Mouse (Mus musculus) ES-E14 (cell line): ENCODE data around the gene Gpr107. TPM values are rescaled to one million over a fixed set of nuclear protein-coding genes. Genes with fewer than 3 reads are reported as not detected.

Experiments used
- DNase-seq: peaks from one replicate; pipeline ENCODE4 v3.0.0-alpha.2; 2013; ENCODE audit warnings: low read depth, low spot score
- H3K27ac ChIP-seq: 2 replicates; pipeline ENCODE4 v1.5.1; 2012; ENCODE audit warnings: low read depth, mild to moderate bottlenecking, low read length, moderate library complexity, mixed read lengths; ENCODE audit not compliant: poor library complexity, insufficient read depth, severe bottlenecking
- H3K36me3 ChIP-seq: 2 replicates; pipeline ENCODE4 v1.6.1; 2012; ENCODE audit warnings: mild to moderate bottlenecking, low read length, moderate library complexity, mixed read lengths; ENCODE audit not compliant: control insufficient read depth, poor library complexity, insufficient read depth, severe bottlenecking
- H3K4me1 ChIP-seq, 2 experiments: fragments of 150-350 bp in 1 of 2; sonication (generic) in 1 of 2; 2 replicates each; pipeline ENCODE4 v1.6.1; 2012; ENCODE audit warnings: low read length in 2 of 2, mild to moderate bottlenecking in 1 of 2, mixed read lengths in 1 of 2; ENCODE audit not compliant: control insufficient read depth in 2 of 2, insufficient read depth in 2 of 2, poor library complexity in 1 of 2
- H3K4me3 ChIP-seq, 2 experiments: fragments of 150-350 bp in 1 of 2; sonication (generic) in 1 of 2; 2 replicates each; pipeline ENCODE4 v1.5.1; 2012; ENCODE audit warnings: low read length in 2 of 2, low read depth in 1 of 2, mild to moderate bottlenecking in 1 of 2, mixed read lengths in 1 of 2; ENCODE audit not compliant: insufficient read depth in 1 of 2, poor library complexity in 1 of 2, severe bottlenecking in 1 of 2
- H3K9ac ChIP-seq: 2 replicates; pipeline ENCODE4 v1.6.1; 2012; ENCODE audit warnings: low read depth, mild to moderate bottlenecking, low read length, mixed read lengths; ENCODE audit not compliant: poor library complexity, insufficient read depth, severe bottlenecking
- H3K9me3 ChIP-seq: fragments of 150-350 bp; sonication (generic); 2 replicates; pipeline ENCODE4 v1.6.1; 2012; ENCODE audit warnings: low read depth, mild to moderate bottlenecking, low read length; ENCODE audit not compliant: control insufficient read depth, insufficient read depth
- CHD2 ChIP-seq: IDR thresholded peaks from 2 replicates; pipeline ENCODE4 v1.6.1; 2014; ENCODE audit warnings: mild to moderate bottlenecking, low read depth, low read length, inconsistent platforms
- HCFC1 ChIP-seq: IDR thresholded peaks from 2 replicates; pipeline ENCODE4 v1.6.1; 2012; ENCODE audit warnings: low read length, inconsistent platforms, borderline replicate concordance; ENCODE audit not compliant: insufficient read depth
- MAFK ChIP-seq: IDR thresholded peaks from 2 replicates; pipeline ENCODE4 v1.6.1; 2014; ENCODE audit warnings: mild to moderate bottlenecking, low read depth, low read length, inconsistent platforms; ENCODE audit not compliant: insufficient read depth
- ZC3H11A ChIP-seq: IDR thresholded peaks from 2 replicates; pipeline ENCODE4 v1.6.1; 2012; ENCODE audit warnings: low read depth, mild to moderate bottlenecking, inconsistent platforms, low read length, borderline replicate concordance
- ZNF384 ChIP-seq: IDR thresholded peaks from 2 replicates; pipeline ENCODE4 v1.6.1; 2012; ENCODE audit warnings: low read depth, low read length, inconsistent platforms
- in situ Hi-C, 2 experiments: fragments of 600-800 bp; cut with MboI; formaldehyde crosslinking; loops; one replicate each; pipeline ENCODE4 v1.15.1; 2025; ENCODE audit warnings: low sequenced_read_pairs in 2 of 2, inconsistent platforms in 1 of 2; ENCODE audit not compliant: unreplicated experiment in 2 of 2
- total RNA-seq: library from RNA; depleted of rRNA; stranded (reverse); fragments of 300-350 nt; gene quantifications from 2 replicates; pipeline ENCODE4 v1.2.3, GENCODE M21; 2012

Gene Gpr107
- total RNA-seq, 1 experiment, result 111 TPM

DNA sequence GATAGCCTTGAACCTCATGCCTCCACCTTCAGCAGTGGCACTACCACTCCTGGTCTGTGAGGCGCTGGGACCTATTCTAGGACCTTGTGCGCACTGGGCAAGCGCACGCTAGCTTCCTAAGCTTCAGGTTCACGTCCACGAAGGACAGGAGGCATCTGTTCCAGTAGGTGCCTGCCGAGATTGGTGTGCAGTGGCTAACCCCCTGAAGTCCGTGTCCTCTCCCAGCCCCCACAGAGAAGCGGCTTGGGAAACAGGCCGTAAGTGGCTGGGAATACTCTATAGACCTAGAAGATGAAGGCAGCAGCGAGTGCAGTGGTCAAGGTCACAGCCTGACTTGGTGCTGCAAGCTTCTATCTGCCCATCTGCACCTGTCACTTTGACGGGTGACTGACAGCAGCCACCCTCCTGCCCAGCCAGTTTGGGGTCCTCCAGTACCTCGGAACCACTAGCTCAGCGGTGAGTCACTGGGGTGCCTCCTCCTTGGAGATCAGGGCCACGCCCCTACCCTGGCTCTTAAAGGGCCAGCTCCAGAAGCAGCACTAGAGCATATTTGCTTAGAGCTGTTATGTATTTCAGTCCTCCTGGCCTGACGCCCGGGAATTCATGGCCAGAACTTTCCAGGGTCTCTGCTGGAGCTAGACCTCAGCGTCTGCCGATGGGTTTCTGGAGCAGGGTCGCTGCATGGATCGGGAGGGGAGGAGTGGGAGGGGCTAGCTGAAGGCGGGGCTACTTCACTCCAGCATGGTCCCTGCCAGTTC lies 106.7 kb downstream of the Gpr107 start:
- H3K27ac ChIP-seq, result no peak overlapping the region
- in situ Hi-C loops, result no loop called here
- no peaks in the 10 kb centered on the region for H3K36me3 ChIP-seq
- H3K9ac ChIP-seq, result peak overlapping the region; percentile 37; the same call in 1 of the 2 replicates
- peak overlapping the region; percentile 64 to 74 for H3K4me3 ChIP-seq
- DNase-seq, result no peak
- peaks cover 0 to 13% of the 10 kb centered on the region in 2 experiments; a peak in 2 of 4 replicates for H3K4me1 ChIP-seq
- TF ChIP-seq CHD2 (no peak), ZC3H11A (no peak), MAFK (no peak), ZNF384 (no peak), HCFC1 (no peak)
- H3K9me3 ChIP-seq, result no peaks in the 10 kb centered on the region

GRCm38 (mm10) chr2:31259367-31259920 lies 107.3 kb downstream of the Gpr107 start:
- H3K27ac ChIP-seq, result no peak overlapping the region
- no peaks in the 10 kb centered on the region for H3K9me3 ChIP-seq
- no peak overlapping the region; the same call in 1 of the 2 replicates for H3K9ac ChIP-seq
- in situ Hi-C loops, result no loop called here
- H3K4me3 ChIP-seq, result peak overlapping the region; percentile 64 to 74
- H3K36me3 ChIP-seq, result no peaks in the 10 kb centered on the region
- TF ChIP-seq MAFK (no peak), CHD2 (no peak), ZNF384 (no peak), HCFC1 (no peak), ZC3H11A (no peak)
- peaks cover 0 to 13% of the 10 kb centered on the region in 2 experiments; a peak in 2 of 4 replicates for H3K4me1 ChIP-seq
- DNase-seq, result no peak

DNA sequence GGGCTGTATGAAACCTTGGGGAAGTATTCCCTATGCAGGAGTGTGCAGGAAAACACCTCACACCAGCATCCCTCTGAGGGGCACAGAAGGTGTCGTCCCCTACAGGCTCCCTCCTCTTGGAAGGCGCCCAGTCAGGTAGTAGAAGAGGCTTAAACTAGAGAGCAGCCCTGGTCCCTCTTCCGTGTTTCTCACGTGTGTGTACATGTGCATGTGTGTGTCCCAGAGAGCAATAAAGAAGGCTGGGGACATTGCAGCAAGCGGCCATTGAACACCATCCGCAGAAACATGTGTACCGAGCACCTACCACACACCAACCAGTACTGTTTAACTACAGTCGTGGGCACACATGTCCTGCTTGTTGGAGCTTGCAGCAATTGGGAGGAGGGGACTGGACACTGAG lies 108.4 kb downstream of the Gpr107 start:
- Histone ChIP-seq H3K36me3 (no peaks in the 10 kb centered on the region), H3K4me1 (peaks cover 0 to 13% of the 10 kb centered on the region in 2 experiments; a peak in 2 of 4 replicates), H3K9ac (no peak overlapping the region), H3K27ac (no peak overlapping the region), H3K9me3 (no peaks in the 10 kb centered on the region), H3K4me3 (no peak overlapping the region)
- in situ Hi-C loops, result no loop called here
- TF ChIP-seq ZC3H11A (no peak), HCFC1 (no peak), CHD2 (no peak), ZNF384 (no peak), MAFK (no peak)
- DNase-seq, result no peak

DNA sequence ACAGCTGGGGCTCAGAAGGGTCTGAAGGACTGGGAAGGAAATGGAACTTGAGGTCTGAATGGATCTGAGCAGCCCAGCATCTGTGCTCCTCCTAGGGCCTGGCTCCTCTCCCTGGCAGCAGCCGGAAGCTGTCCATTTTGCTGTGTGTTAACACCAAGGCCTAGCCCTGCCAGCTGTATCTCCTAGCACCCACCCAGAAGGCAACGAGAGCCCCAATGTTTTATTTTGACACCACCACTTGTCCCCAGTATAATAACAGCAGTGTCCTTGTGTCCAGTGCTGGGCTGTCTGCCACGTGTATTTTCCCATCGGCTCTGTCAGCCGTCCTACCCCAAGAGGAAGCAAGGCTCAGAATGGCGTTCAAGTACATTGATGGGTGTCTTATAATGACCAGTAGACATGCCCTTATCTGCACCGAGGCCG lies 110.9 kb downstream of the Gpr107 start:
- Histone ChIP-seq H3K4me1 (peaks cover 0 to 11% of the 10 kb centered on the region in 2 experiments; a peak in 1 of 4 replicates), H3K9me3 (no peaks in the 10 kb centered on the region), H3K4me3 (no peak overlapping the region), H3K36me3 (no peaks in the 10 kb centered on the region), H3K9ac (no peak overlapping the region), H3K27ac (no peak overlapping the region)
- no peak for DNase-seq
- in situ Hi-C loops, result no loop called here
- TF ChIP-seq HCFC1 (no peak), ZC3H11A (no peak), MAFK (no peak), ZNF384 (no peak), CHD2 (no peak)
